Mouse (Mus musculus): Measurements from ENCODE around the gene Oxt. TPM values are rescaled to one million over a fixed set of nuclear protein-coding genes. Genes with fewer than 3 reads are reported as not detected.
"Not testable (repeated sequence)": the region's sequence is repeated elsewhere in the genome, so short reads cannot be mapped to it uniquely, and the experiment has no call there.

Oxt gene
- polyA plus RNA-seq, 1 experiment from 2014 or later, result not detected

DNA sequence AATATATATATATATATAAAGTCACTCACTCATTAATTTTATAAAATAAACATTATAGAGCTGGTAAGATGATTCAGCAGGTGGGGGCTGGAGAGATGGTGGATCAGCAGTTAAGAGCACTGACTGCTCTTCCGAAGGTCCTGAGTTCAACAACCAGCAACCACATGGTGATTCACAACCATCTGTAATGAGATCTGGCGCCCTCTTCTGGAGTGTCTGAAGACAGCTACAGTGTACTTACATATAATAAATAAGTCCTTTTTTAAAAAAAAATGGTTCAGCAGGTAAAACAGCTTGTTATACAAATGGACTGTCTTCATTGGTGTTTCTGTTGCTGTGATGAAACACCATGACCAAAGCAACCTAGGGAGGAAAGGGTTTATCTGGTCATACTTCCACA lies 18.0 kb upstream of the Oxt start:
- H3K36me3 ChIP-seq, result peaks cover 49% of the 10 kb centered on the region
- ATAC-seq (replicated peaks; ENCODE audit: low FRiP score), result no peak
- H3K9me3 ChIP-seq (replicated peaks), result no peaks in the 10 kb centered on the region
- peaks cover 5% of the 10 kb centered on the region for H3K4me1 ChIP-seq
- WGBS, result 80% methylated on average over 2 of the region's 2 CpGs
- no peak overlapping the region for H3K4me2 ChIP-seq
- no peak overlapping the region for H3K27ac ChIP-seq
- H3K4me3 ChIP-seq (replicated peaks), result no peak overlapping the region
- no peak overlapping the region for H3K9ac ChIP-seq
- no peaks in the 10 kb centered on the region for H3K27me3 ChIP-seq

DNA sequence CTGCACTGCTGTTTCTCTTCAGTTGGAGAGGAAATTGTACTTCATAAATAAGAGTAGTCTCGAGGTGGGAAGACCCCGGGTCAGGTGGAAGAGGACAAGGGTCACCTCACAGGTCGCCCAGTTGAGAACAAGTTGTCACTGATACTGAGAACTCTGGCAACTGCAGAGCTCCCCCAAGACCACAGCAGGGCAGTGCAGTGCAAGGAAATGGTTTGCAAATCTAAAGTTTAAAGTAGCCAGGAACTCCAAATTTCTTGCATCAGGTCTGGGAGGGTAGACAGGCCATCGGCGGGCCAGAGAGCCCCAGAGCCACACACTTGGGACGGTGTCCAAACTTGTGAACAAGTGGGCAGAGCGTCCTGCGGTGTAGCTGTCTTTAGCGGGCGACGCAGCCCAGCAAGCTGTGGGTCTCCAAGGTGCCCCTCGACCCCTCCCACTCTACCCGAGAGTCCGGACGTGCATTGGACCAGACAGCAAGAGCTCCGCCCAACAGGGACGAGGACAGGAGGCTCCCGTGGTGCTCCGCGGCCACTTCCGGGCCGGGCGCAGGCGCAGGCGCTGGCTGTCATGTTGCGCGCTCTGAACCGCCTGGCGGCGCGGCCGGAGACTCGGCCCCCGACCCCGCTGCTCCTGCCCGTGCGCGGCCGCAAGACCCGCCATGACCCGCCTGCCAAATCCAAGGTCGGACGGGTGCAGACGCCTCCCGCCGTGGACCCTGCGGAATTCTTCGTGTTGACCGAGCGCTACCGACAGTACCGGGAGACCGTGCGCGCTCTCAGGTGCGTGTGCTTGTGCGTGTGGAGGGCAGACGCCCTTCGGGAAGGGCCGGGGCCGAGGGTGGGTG lies 12.5 kb upstream of the Oxt start, which contains the start of gene Mrps26:
Gene Mrps26 (plus strand): TSS at position 531 of the 844 bp plus-strand sequence.
- Histone ChIP-seq H3K4me1 (peaks cover 19% of the 10 kb centered on the region), H3K27me3 (no peaks in the 10 kb centered on the region), H3K36me3 (peaks cover 25% of the 10 kb centered on the region), H3K4me2 (peak within 1 kb of the TSS; percentile 91), H3K9ac (peak within 1 kb of the TSS; percentile 97), H3K4me3 (replicated peaks) (peak within 1 kb of the TSS; percentile 98), H3K9me3 (replicated peaks) (no peaks in the 10 kb centered on the region), H3K27ac (peak within 1 kb of the TSS; percentile 89)
- WGBS, result under 1% methylated on average over 61 of the region's 61 CpGs
- ATAC-seq (replicated peaks; ENCODE audit: low FRiP score), result peak; percentile 99

DNA sequence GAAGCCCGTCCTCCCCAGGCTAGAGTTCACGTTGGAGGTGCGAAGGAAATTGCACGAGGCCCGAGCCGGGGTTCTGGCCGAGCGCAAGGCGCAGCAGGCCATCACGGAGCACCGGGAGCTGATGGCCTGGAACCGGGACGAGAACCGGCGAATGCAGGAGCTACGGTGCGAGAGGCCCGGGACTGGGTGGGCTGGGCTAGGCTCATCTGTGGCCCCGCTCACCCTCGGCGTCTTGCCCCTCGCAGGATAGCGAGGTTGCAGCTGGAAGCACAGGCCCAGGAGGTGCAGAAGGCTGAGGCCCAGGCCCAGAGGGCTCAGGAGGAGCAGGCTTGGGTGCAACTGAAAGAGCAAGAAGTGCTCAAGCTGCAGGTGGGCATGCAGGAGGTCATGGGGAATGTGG lies 11.9 kb upstream of the Oxt start:
- peak overlapping the region; percentile 97 for H3K9ac ChIP-seq
- H3K4me2 ChIP-seq, result peak overlapping the region; percentile 91
- ATAC-seq (replicated peaks; ENCODE audit: low FRiP score), result peak; percentile 35; the same call in 1 of the 2 replicates
- H3K9me3 ChIP-seq (replicated peaks), result no peaks in the 10 kb centered on the region
- peak overlapping the region; percentile 67; the same call in 1 of the 2 replicates for H3K27ac ChIP-seq
- H3K36me3 ChIP-seq, result peaks cover 25% of the 10 kb centered on the region
- H3K4me3 ChIP-seq (replicated peaks), result peak overlapping the region; percentile 98
- under 1% methylated on average over 23 of the region's 23 CpGs for WGBS
- H3K27me3 ChIP-seq, result no peaks in the 10 kb centered on the region
- peaks cover 19% of the 10 kb centered on the region for H3K4me1 ChIP-seq

DNA sequence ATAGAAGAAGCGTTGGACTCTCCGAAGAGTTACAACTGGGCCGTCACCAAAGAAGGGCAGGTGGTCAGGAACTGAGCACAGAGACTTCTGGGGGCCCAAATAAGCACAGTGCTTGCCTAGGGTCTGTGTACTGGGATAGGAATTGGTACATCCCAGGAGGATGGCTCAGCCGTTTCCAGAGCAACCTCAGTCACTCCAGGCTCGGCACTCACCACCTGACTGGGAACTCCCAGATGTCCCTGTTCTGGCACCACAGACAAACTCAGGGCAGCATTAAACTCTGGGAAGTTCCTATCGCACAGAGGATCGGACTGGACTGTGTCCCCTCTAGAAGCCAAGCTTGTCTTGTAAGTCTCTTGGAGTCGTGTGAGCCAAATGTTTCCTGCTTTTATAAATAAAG lies 11.0 kb upstream of the Oxt start:
- ATAC-seq (replicated peaks; ENCODE audit: low FRiP score), result no peak
- Histone ChIP-seq H3K4me2 (peak overlapping the region; percentile 91), H3K9ac (no peak overlapping the region), H3K9me3 (replicated peaks) (no peaks in the 10 kb centered on the region), H3K4me3 (replicated peaks) (peak overlapping the region; percentile 98), H3K36me3 (peaks cover 25% of the 10 kb centered on the region), H3K27ac (no peak overlapping the region), H3K27me3 (no peaks in the 10 kb centered on the region), H3K4me1 (peaks cover 19% of the 10 kb centered on the region)
- WGBS, result 85% methylated on average over 8 of the region's 8 CpGs

DNA sequence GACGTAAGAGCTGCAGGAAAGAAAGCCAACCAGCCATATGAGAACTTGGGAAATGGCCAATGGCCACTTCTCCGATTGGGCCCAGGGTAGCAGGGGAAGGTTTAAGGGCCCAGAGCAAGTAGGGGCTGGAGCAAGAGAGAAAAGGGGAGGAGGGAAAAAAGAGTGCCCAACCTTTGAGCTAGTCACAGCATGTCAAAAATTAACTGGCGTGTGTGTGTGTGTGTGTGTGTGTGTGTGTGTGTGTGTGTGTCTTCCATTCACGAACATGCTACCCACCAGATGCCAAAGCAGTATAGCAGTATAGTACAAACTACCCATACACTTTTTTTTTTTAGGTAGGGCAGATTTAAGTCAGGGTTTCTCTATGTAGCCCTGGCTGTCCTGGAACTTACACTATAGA lies 7.1 kb upstream of the Oxt start:
- peaks cover 11% of the 10 kb centered on the region for H3K4me1 ChIP-seq
- no peak overlapping the region for H3K27ac ChIP-seq
- ATAC-seq (replicated peaks; ENCODE audit: low FRiP score), result no peak
- H3K27me3 ChIP-seq, result no peaks in the 10 kb centered on the region
- H3K4me3 ChIP-seq (replicated peaks), result no peak overlapping the region
- H3K4me2 ChIP-seq, result no peak overlapping the region
- 78% methylated on average over 4 of the region's 4 CpGs for WGBS
- no peaks in the 10 kb centered on the region for H3K9me3 ChIP-seq (replicated peaks)
- peaks cover 25% of the 10 kb centered on the region for H3K36me3 ChIP-seq
- no peak overlapping the region for H3K9ac ChIP-seq

DNA sequence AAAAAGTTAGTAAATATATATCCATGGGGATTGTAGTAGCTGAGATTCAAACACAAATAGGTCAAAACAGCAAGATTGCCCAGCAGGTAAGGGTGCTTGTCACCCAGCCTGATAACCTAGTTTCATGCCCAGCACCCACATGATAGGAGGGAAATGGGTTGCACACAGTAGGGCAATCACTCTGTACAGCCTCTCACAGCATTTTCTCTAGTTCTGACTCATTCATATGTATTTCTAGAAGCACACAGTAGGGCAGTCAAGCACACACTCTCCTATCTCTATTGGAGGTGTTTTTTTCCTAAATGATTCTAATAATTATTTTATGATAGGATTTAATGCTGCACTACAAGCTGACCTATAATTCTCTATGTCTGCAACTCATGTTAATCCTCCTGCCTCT lies 6.0 kb upstream of the Oxt start:
- Histone ChIP-seq H3K4me1 (peaks cover 2% of the 10 kb centered on the region), H3K4me2 (no peak overlapping the region), H3K36me3 (peaks cover 23% of the 10 kb centered on the region), H3K4me3 (replicated peaks) (no peak overlapping the region), H3K9ac (no peak overlapping the region), H3K27me3 (peaks cover 1% of the 10 kb centered on the region), H3K9me3 (replicated peaks) (no peaks in the 10 kb centered on the region), H3K27ac (no peak overlapping the region)
- ATAC-seq (replicated peaks; ENCODE audit: low FRiP score), result no peak

DNA sequence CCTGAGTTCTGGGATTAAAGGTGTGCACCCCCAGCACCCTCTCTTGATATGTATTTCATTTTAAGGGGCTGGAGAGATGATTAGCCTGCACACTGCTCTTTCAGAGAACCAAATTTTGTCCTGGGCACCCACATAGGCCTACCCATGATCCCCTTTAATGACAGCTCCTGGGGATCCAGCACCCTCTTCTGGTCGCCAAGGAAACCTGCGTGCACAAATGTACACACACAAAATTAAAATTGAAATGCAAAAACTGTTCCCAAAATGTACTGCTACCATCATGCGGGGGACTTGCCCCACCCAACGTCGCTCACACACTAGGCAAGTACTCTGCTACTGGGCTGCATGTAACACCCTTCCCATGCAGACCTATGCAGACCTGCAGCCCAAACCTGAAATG lies 1.0 kb upstream of the Oxt start:
- Histone ChIP-seq H3K27ac (no peak overlapping the region), H3K36me3 (no peaks in the 10 kb centered on the region), H3K4me1 (peaks cover 22% of the 10 kb centered on the region), H3K4me2 (no peak overlapping the region), H3K9me3 (replicated peaks) (no peaks in the 10 kb centered on the region), H3K27me3 (peaks cover 52% of the 10 kb centered on the region), H3K4me3 (replicated peaks) (no peak overlapping the region), H3K9ac (no peak overlapping the region)
- 84% methylated on average over 5 of the region's 5 CpGs for WGBS
- ATAC-seq (replicated peaks; ENCODE audit: low FRiP score), result no peak

DNA sequence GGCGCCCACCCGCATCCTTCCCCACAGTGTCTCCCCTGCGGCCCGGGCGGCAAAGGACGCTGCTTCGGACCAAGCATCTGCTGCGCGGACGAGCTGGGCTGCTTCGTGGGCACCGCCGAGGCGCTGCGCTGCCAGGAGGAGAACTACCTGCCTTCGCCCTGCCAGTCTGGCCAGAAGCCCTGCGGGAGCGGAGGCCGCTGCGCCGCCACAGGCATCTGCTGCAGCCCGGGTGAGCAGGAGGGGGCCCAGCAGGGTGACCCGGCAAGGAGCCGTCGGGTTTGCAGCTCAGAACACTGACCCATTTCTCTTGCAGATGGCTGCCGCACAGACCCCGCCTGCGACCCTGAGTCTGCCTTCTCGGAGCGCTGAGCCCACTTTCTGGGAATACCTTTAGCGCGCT lies 591 bp downstream of the Oxt start:
- under 1% methylated on average over 32 of the region's 32 CpGs for WGBS
- not testable (repeated sequence) for H3K27ac ChIP-seq; ATAC-seq (replicated peaks; ENCODE audit: low FRiP score); H3K36me3 ChIP-seq; H3K9me3 ChIP-seq (replicated peaks)
- peaks cover 68% of the 10 kb centered on the region for H3K27me3 ChIP-seq
- 0 out of 2 replicates have a peak overlapping the region, but pooled peaks have one; percentile 12 for H3K9ac ChIP-seq
- H3K4me1 ChIP-seq, result peaks cover 35% of the 10 kb centered on the region
- peak overlapping the region; percentile 60 for H3K4me2 ChIP-seq
- H3K4me3 ChIP-seq (replicated peaks), result peak overlapping the region; percentile 34

DNA sequence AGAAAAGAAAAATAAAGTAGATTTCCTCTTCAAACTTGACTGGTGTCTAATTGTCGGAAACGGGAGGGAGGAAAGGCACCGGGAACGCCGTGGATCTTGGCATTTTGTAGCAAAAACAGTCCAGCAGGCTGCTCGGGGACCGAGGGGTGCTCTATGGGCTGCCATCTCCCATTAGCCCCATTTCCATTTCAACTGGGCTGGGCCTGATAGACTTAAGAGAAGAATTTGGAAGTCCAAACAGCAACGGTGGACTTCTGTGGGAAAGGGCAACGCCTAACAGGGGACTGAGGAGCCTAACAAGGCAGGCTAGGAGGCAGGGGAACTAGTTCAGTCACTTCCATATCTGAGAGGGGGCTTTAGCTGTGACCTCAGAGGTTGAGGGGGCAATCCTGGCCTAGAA lies 1.0 kb downstream of the Oxt start:
- Histone ChIP-seq H3K4me2 (peak overlapping the region; percentile 60), H3K36me3 (no peaks in the 10 kb centered on the region), H3K9me3 (replicated peaks) (no peaks in the 10 kb centered on the region), H3K4me1 (peaks cover 35% of the 10 kb centered on the region), H3K27ac (no peak overlapping the region), H3K9ac (0 out of 2 replicates have a peak overlapping the region, but pooled peaks have one; percentile 12), H3K4me3 (replicated peaks) (peak overlapping the region; percentile 34), H3K27me3 (peaks cover 72% of the 10 kb centered on the region)
- ATAC-seq (replicated peaks; ENCODE audit: low FRiP score), result no peak
- WGBS, result 2% methylated on average over 9 of the region's 9 CpGs

DNA sequence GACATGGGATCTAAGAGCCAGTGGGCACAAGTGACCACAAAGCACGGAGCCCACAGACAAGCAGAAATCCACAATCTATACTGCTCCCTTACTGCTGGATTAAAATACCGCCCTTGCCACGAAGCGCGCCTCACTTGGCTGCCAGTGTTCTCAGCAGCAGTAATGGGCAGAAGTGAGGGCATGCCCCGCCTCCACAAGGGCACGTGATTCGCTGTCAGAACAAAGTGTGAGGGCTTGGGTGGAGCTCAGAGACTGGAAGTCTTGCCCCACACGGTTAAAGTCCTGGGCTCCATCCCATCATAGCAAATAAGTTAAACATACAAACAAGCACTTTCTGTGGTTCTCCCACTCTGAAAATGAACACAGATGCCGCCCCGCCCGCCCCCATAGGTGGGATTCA lies 1.7 kb downstream of the Oxt start:
- no peak overlapping the region; the same call in 1 of the 2 replicates for H3K4me3 ChIP-seq (replicated peaks)
- peaks cover 35% of the 10 kb centered on the region for H3K4me1 ChIP-seq
- WGBS, result 5% methylated on average over 12 of the region's 12 CpGs
- peaks cover 78% of the 10 kb centered on the region for H3K27me3 ChIP-seq
- H3K36me3 ChIP-seq, result no peaks in the 10 kb centered on the region
- no peak overlapping the region for H3K27ac ChIP-seq
- H3K9ac ChIP-seq, result no peak overlapping the region
- ATAC-seq (replicated peaks; ENCODE audit: low FRiP score), result peak; percentile 41; the same call in 1 of the 2 replicates
- no peaks in the 10 kb centered on the region for H3K9me3 ChIP-seq (replicated peaks)
- peak overlapping the region; percentile 60; the same call in 1 of the 2 replicates for H3K4me2 ChIP-seq

DNA sequence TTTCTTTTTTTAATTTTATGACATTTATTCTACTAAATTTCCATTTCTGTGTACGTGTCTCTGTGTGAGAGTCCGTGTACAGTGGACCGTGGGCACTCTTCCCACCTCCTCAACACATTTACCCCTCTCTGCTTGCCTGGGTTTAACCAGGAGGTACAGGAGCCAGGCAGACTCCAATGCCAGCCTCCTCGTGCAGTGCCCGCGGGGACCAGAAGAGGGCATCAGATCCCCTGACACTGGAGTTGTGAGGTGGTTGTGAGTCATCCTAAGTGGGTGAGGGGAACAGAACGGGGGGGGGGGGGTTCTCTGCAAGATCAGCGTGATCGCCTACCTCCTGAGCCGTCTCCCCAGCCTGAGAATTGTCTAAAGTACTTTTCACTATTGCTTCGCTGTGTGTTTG lies 2.2 kb downstream of the Oxt start:
- H3K27ac ChIP-seq, result no peak overlapping the region
- no peaks in the 10 kb centered on the region for H3K36me3 ChIP-seq
- ATAC-seq (replicated peaks; ENCODE audit: low FRiP score), result no peak
- H3K9me3 ChIP-seq (replicated peaks), result no peaks in the 10 kb centered on the region
- 9% methylated on average over 11 of the region's 11 CpGs for WGBS
- peaks cover 35% of the 10 kb centered on the region for H3K4me1 ChIP-seq
- H3K4me3 ChIP-seq (replicated peaks), result no peak overlapping the region
- H3K27me3 ChIP-seq, result peaks cover 84% of the 10 kb centered on the region
- H3K9ac ChIP-seq, result no peak overlapping the region
- H3K4me2 ChIP-seq, result no peak overlapping the region

DNA sequence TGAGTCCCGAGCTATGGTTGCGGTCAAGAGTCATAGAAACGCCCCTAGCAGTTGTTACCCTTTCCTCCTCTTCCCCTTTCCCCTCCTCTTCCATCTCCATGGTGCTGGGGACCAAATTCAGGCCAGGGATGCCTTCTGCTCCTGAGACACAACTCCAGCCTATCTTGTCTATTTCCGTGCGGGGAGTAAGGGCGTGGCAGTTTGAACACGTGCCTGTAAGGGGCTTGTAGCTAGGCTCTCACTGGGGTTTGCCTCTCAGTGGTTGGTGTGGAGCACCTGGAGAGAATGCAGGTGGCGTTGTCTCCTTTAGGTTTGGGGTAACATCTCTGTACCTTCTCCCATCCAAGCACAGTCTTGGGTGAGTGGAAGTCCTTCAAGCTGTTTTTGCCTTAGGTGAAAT lies 3.8 kb downstream of the Oxt start:
- no peak for ATAC-seq (replicated peaks; ENCODE audit: low FRiP score)
- H3K36me3 ChIP-seq, result no peaks in the 10 kb centered on the region
- H3K4me3 ChIP-seq (replicated peaks), result no peak overlapping the region; the same call in 1 of the 2 replicates
- peaks cover 85% of the 10 kb centered on the region for H3K27me3 ChIP-seq
- H3K4me2 ChIP-seq, result no peak overlapping the region
- no peaks in the 10 kb centered on the region for H3K9me3 ChIP-seq (replicated peaks)
- WGBS, result 9% methylated on average over 8 of the region's 8 CpGs
- peaks cover 35% of the 10 kb centered on the region for H3K4me1 ChIP-seq
- H3K27ac ChIP-seq, result no peak overlapping the region
- no peak overlapping the region for H3K9ac ChIP-seq

Measured in kidney, embryonic 15.5 days (tissue).